Mouse (Mus musculus) erythroblast, embryonic 14.5 days (primary cell): ENCODE measurements around the gene Kpna7. TPM values are rescaled to one million over a fixed set of nuclear protein-coding genes. Genes with fewer than 3 reads are reported as not detected.
A peak's percentile ranks its signal among the peaks of the same experiment; 100 is the strongest.

ENCODE experiments used
- H3K27me3 ChIP-seq: 2 replicates; pipeline ENCODE4 v1.6.1; 2012; ENCODE audit warnings: inconsistent platforms; ENCODE audit not compliant: control insufficient read depth
- H3K36me3 ChIP-seq: 2 replicates; pipeline ENCODE4 v1.6.1; 2012; ENCODE audit warnings: mild to moderate bottlenecking, inconsistent platforms; ENCODE audit not compliant: control insufficient read depth
- H3K4me1 ChIP-seq: 2 replicates; pipeline ENCODE4 v1.6.1; 2012; ENCODE audit warnings: inconsistent platforms; ENCODE audit not compliant: control insufficient read depth
- H3K4me3 ChIP-seq: replicated peaks from 2 replicates; pipeline ENCODE3; 2012; ENCODE audit warnings: moderate library complexity, mild to moderate bottlenecking, inconsistent platforms
- H3K9me3 ChIP-seq: 2 replicates; pipeline ENCODE4 v1.6.1; 2012; ENCODE audit warnings: low read length, inconsistent platforms, mixed read lengths; ENCODE audit not compliant: control insufficient read depth
- GATA1 ChIP-seq: IDR thresholded peaks from 2 replicates; pipeline ENCODE4 v1.6.1; 2012; ENCODE audit warnings: low read length, inconsistent platforms, mixed read lengths
- TAL1 ChIP-seq: IDR thresholded peaks from 3 replicates; pipeline ENCODE4 v1.6.1; 2012; ENCODE audit warnings: low read length, inconsistent platforms, mixed read lengths
- polyA plus RNA-seq: library from polyadenylated mRNA; stranded (reverse); fragments of >175 nt; gene quantifications from 2 replicates; pipeline ENCODE4 v1.2.3, GENCODE M21; 2012

Gene Kpna7
- polyA plus RNA-seq, 1 experiment, result not detected

GRCm38 (mm10) chr5:144987561-144987960, 96.3 kb downstream of the Kpna7 start:
- Histone ChIP-seq H3K4me3 (no peak overlapping the region), H3K9me3 (peaks cover 13% of the 10 kb centered on the region), H3K36me3 (no peaks in the 10 kb centered on the region), H3K27me3 (no peaks in the 10 kb centered on the region), H3K4me1 (no peaks in the 10 kb centered on the region; the same call in 1 of the 2 replicates)
- TF ChIP-seq GATA1 (no peak), TAL1 (no peak)

DNA sequence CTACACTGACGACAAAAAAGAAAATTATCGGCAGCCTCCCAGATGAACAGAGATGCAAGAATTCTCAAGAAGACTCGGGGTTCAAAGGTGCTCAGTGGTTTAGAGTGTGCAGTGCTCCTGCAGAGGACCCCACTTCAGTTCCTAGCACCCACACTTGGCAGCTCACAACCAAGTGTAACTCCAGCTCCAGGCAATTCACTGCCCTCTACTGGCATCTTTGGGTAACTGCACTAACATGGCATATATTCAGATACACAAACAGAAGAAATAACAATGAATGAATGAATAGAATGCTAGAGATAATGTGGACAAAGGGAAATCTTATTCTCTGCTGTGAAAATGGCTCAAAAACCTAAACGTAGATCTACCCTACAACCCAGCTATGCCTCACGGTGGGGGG, 99.0 kb downstream of the Kpna7 start:
- TF ChIP-seq TAL1, result no peak
- no peak for TF ChIP-seq GATA1
- no peaks in the 10 kb centered on the region for H3K27me3 ChIP-seq
- H3K4me1 ChIP-seq, result no peaks in the 10 kb centered on the region; the same call in 1 of the 2 replicates
- no peak overlapping the region for H3K4me3 ChIP-seq
- peaks cover 13% of the 10 kb centered on the region for H3K9me3 ChIP-seq
- H3K36me3 ChIP-seq, result no peaks in the 10 kb centered on the region

DNA sequence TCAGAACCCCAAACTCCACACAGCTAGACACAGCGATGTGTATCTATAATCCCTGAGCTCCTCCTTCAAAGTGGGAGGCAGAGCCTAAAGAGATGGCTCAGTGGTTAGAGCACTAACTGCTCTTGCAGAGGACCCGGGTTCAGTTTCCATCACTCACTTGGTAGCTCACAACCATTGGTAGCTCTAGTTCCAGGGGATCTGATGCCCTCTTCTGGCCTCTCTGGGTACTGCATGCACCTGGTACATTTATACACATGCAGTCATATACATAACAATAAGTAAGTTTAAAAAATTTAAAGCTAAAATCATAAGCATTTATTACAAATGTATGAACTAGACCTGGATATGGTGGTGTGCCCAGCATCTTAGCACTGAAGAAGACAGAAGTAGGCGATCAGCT, 100.6 kb downstream of the Kpna7 start:
- no peaks in the 10 kb centered on the region for H3K4me1 ChIP-seq
- peaks cover 13% of the 10 kb centered on the region for H3K9me3 ChIP-seq
- H3K36me3 ChIP-seq, result no peaks in the 10 kb centered on the region
- TF ChIP-seq GATA1, result no peak
- TF ChIP-seq TAL1, result no peak
- no peaks in the 10 kb centered on the region for H3K27me3 ChIP-seq
- H3K4me3 ChIP-seq, result no peak overlapping the region

- H3K4me3 ChIP-seq, result no peak overlapping the region
- no peaks in the 10 kb centered on the region for H3K4me1 ChIP-seq
- no peaks in the 10 kb centered on the region for H3K36me3 ChIP-seq
- H3K27me3 ChIP-seq, result no peaks in the 10 kb centered on the region
- peaks cover 9% of the 10 kb centered on the region for H3K9me3 ChIP-seq
- TF ChIP-seq GATA1 (no peak), TAL1 (no peak)
These were observed 104.7 kb downstream of the Kpna7 start for GRCm38 (mm10) chr5:144979110-144979509.

DNA sequence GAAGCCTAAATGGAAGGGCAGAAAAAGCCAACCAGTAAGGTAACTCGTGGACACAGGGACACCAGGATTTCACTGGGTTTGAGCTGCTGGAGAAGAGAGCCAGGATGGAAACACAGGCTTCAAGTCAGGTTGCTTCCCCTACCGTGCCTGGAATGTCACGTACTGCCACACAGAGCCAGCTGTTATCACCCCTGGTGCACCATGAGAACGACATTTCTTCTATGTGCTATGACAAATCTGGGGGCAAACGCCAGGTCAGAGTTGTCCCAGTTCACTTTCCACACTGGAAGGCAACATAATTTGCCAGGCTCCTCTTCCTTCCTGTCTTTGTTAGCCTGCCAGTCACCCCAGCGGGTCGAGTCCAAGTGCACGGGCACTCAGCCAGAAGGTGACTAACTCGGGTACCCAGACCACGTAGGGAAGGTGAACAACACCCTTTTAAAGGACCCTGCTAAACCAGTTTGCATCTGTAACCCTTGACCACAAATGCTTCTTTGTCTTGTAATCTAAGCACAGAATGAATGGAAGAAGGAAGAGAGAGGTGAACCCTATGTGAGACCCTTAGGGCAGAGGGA, 105.2 kb downstream of the Kpna7 start:
- Histone ChIP-seq H3K4me3 (no peak overlapping the region), H3K36me3 (no peaks in the 10 kb centered on the region), H3K9me3 (peaks cover 5% of the 10 kb centered on the region), H3K4me1 (no peaks in the 10 kb centered on the region), H3K27me3 (no peaks in the 10 kb centered on the region)
- TF ChIP-seq TAL1, result no peak
- TF ChIP-seq GATA1, result no peak

- Histone ChIP-seq H3K4me3 (no peak overlapping the region), H3K27me3 (peaks cover 22% of the 10 kb centered on the region)
- TF ChIP-seq TAL1 (no peak), GATA1 (no peak)
These were observed 112.6 kb downstream of the Kpna7 start for GRCm38 (mm10) chr5:144971266-144971665.

DNA sequence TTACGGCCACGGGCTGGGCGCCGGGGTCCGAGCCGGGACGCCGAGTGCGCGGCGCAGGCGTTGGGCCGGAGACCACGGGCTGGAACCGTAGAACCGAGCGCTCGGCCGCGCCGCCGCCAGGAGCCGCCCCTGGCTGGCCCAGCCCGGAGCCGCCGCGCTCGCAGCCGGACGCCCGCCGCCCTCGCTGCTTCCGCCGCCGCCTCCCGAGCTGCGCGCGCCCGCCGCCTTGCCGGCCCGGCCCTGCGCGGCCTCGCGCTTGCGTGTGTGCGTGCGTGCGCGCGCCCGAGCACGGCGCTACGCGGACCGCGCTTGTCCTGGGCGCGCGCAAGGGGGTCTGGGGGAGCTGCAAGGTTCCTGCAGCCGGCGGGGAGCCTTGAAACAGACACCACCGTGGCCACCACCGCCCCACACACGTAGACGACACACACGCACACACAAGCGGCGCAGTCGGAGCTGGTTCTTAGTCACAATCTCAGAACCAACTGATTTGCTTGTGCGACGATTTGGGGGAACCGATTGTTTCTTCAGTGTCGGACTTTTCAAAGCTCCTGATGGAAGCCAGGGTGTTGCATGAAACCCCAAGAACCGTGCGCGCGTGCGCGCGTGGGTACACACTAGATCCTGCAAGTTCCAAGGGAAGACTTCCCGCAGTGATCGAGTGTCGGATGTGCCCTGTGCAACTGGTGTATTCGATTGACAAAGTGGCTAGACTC, 118.0 kb downstream of the Kpna7 start, which contains the start of gene Smurf1:
Gene Smurf1, minus strand, starts transcription at position 209 of the 713 bp plus-strand sequence.
- H3K4me1 ChIP-seq, result peaks cover 24% of the 10 kb centered on the region
- TF ChIP-seq GATA1, result no peak
- TF ChIP-seq TAL1, result no peak
- H3K9me3 ChIP-seq, result no peaks in the 10 kb centered on the region
- peaks cover 39% of the 10 kb centered on the region for H3K27me3 ChIP-seq
- no peaks in the 10 kb centered on the region for H3K36me3 ChIP-seq
- peak within 1 kb of the TSS; percentile 61 for H3K4me3 ChIP-seq

More at GRCm38 (mm10) chr5:144971266-144971665, 112.6 kb downstream of the Kpna7 start:
- H3K4me1 ChIP-seq, result no peaks in the 10 kb centered on the region
- H3K36me3 ChIP-seq, result no peaks in the 10 kb centered on the region
- H3K9me3 ChIP-seq, result no peaks in the 10 kb centered on the region

DNA sequence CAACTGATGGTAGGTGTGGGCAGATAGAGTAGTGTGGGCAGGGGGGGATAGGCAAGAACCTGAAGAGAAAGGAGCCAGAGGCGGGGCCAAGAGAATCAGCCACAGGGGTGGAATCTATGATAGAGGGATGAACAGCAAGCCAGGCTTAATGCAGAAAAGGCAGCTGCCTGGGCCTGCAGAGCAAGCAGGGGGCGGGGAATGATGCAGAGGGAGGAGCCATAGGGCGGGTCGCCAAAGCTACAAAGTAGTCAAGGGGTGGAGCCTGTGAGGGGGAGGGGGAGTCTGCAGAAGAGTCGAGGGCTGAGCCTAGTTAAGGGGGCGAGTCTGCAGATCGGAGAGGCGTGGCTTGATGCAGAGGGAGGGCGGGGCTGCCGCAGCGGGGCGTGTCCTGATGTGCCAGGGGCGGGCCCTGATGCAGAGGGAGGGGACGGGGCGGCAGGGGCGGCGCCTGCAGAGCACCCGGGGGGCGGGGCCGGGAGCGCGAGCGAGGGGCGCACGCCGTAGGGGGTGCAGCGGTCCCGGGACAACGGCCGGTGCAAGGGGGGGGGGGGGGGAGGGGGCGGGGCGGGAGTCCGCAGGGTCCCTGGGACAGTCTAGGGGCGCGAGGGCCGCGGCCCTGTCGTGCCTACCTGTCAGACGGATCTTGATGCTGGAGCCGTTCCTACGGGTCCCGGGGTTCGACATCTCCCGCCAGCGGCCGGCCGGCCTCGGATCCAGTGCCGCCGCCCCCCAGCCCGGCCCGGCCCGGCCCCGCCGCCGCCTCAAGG, 118.8 kb downstream of the Kpna7 start:
- Histone ChIP-seq H3K27me3 (peaks cover 39% of the 10 kb centered on the region), H3K9me3 (no peaks in the 10 kb centered on the region), H3K36me3 (no peaks in the 10 kb centered on the region), H3K4me3 (peak overlapping the region; percentile 61), H3K4me1 (peaks cover 24% of the 10 kb centered on the region)
- no peak for TF ChIP-seq TAL1
- TF ChIP-seq GATA1, result no peak

DNA sequence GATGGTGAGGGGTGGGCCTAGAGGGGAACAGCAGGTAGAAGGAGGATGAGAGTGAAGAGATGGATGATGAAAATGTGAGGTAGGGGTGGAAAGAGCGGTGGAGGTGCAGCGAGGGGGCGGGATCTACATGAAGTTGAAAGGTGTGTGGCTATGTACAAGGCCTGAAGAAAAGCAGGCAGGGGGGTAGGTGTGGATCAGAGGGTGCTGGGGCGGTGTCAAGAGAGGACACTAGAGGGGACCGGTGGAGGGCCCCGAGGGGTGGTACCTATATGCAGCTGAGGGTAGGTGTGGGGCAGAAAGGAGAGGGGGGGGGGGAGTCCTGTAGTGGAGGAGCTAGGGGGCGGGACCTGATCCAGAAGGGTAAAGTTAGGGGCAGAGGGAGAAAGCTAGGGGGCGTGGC, 119.4 kb downstream of the Kpna7 start:
- H3K27me3 ChIP-seq, result peaks cover 39% of the 10 kb centered on the region
- peaks cover 24% of the 10 kb centered on the region for H3K4me1 ChIP-seq
- no peaks in the 10 kb centered on the region for H3K36me3 ChIP-seq
- TF ChIP-seq TAL1 (no peak), GATA1 (no peak)
- H3K4me3 ChIP-seq, result no peak overlapping the region
- H3K9me3 ChIP-seq, result no peaks in the 10 kb centered on the region
